ENCODE assay signal across 8 mouse cellular contexts in the genomic region with DNA sequence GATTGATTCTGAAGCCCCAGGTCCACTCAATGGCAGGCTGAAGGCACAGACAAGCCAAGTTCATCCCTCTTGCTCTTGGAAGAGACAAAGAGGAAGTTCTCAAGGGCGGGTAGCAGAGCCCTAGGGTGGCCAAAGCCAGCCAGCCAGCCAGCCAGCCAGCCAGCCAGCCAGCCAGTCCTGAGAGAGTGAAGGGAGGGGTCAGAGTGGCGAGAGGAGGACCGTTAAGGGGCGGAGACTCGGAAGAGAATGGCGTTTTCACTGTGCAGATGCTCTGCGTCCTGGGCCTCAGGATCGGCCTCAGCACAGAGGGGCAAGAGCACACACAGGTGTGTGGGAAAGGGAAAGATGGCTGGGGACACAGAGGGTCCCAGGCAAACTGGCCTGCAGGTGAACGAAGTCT. TPM values are rescaled to one million over a fixed set of nuclear protein-coding genes. Genes with fewer than 3 reads are reported as not detected.
DNase-seq lines count a peak whose midpoint lies in the region; ATAC-seq lines count a peak whose summit lies in the region.

No protein-coding gene starts in this region.

- H3K27me3 ChIP-seq in forebrain, embryonic 12.5 days = no peaks in the 10 kb centered on the region
- no peaks in the 10 kb centered on the region for H3K27me3 ChIP-seq in limb, embryonic 13.5 days
- no peaks in the 10 kb centered on the region for H3K27me3 ChIP-seq in midbrain, embryonic 11.5 days (ENCODE audit: control insufficient read depth, insufficient read depth, low read length)
- H3K27me3 ChIP-seq in stomach, embryonic 14.5 days (ENCODE audit: control insufficient read depth, insufficient read depth, low read length) = no peaks in the 10 kb centered on the region

- H3K4me2 ChIP-seq in forebrain, embryonic 12.5 days = peak overlapping the region; percentile 69
- H3K4me2 ChIP-seq in limb, embryonic 13.5 days (replicated peaks) = peak overlapping the region; percentile 87
- H3K4me2 ChIP-seq in midbrain, embryonic 11.5 days = peak overlapping the region; percentile 73
- peak overlapping the region; percentile 80 for H3K4me2 ChIP-seq in stomach, embryonic 14.5 days (replicated peaks; ENCODE audit: low read depth, low read length)

- H3K36me3 ChIP-seq in forebrain, embryonic 12.5 days (replicated peaks) = peaks cover 29% of the 10 kb centered on the region
- peaks cover 26% of the 10 kb centered on the region for H3K36me3 ChIP-seq in limb, embryonic 13.5 days
- peaks cover 3% of the 10 kb centered on the region; the same call in 1 of the 2 replicates for H3K36me3 ChIP-seq in midbrain, embryonic 11.5 days (ENCODE audit: control insufficient read depth, insufficient read depth, low read length)
- peaks cover 3% of the 10 kb centered on the region; the same call in 1 of the 2 replicates for H3K36me3 ChIP-seq in stomach, embryonic 14.5 days (ENCODE audit: control insufficient read depth, insufficient read depth, low read length)

- peak; percentile 73 for DNase-seq in adrenal gland, postnatal 10 days
- no peak for DNase-seq in adrenal gland, postnatal 4 days (ENCODE audit: low spot score in 2 of 2)
- DNase-seq in midbrain, embryonic 11.5 days (ENCODE audit: low spot score, missing footprints) = peak; percentile 94

- peak; percentile 48 for ATAC-seq in forebrain, embryonic 12.5 days (ENCODE audit: low FRiP score)
- ATAC-seq in hematopoietic stem cell, adult 5-6 weeks (replicated peaks in 1 of 2; ENCODE audit: insufficient read depth in 1 of 2, low FRiP score in 2 of 2, low TSS enrichment in 1 of 2, low read depth in 1 of 2, poor library complexity in 2 of 2, severe bottlenecking in 2 of 2) = peak; percentile 64 to 79
- ATAC-seq in limb, embryonic 13.5 days (ENCODE audit: low FRiP score, low read depth) = no peak
- ATAC-seq in midbrain, embryonic 11.5 days (ENCODE audit: low FRiP score) = peak; percentile 66
- ATAC-seq in stomach, embryonic 14.5 days (ENCODE audit: insufficient number of reproducible peaks, insufficient read depth, low FRiP score, low read depth) = no peak

- H3K4me1 ChIP-seq in brown adipose tissue, adult 24 weeks (ENCODE audit: control insufficient read depth, insufficient read depth, insufficient read length, low read length) = peaks cover 15% of the 10 kb centered on the region
- peaks cover 45% of the 10 kb centered on the region for H3K4me1 ChIP-seq in forebrain, embryonic 12.5 days
- peaks cover 40% of the 10 kb centered on the region for H3K4me1 ChIP-seq in limb, embryonic 13.5 days
- H3K4me1 ChIP-seq in midbrain, embryonic 11.5 days (ENCODE audit: control insufficient read depth, insufficient read depth, low read length) = peaks cover 16% of the 10 kb centered on the region
- H3K4me1 ChIP-seq in stomach, embryonic 14.5 days (ENCODE audit: control insufficient read depth, insufficient read depth, low read length) = peaks cover 44% of the 10 kb centered on the region

- peak overlapping the region; percentile 63 for H3K4me3 ChIP-seq in brown adipose tissue, adult 24 weeks (ENCODE audit: insufficient read depth, low read depth, low read length)
- H3K4me3 ChIP-seq in forebrain, embryonic 12.5 days (replicated peaks) = peak overlapping the region; percentile 86
- H3K4me3 ChIP-seq in limb, embryonic 13.5 days = peak overlapping the region; percentile 87
- peak overlapping the region; percentile 86 for H3K4me3 ChIP-seq in midbrain, embryonic 11.5 days (ENCODE audit: low read depth, low read length)
- peak overlapping the region; percentile 80; the same call in 1 of the 2 replicates for H3K4me3 ChIP-seq in stomach, embryonic 14.5 days (ENCODE audit: low read depth, low read length)

- H3K27ac ChIP-seq in brown adipose tissue, adult 24 weeks (replicated peaks; ENCODE audit: low read depth, low read length) = peak overlapping the region; percentile 13
- H3K27ac ChIP-seq in forebrain, embryonic 12.5 days = peak overlapping the region; percentile 96
- H3K27ac ChIP-seq in limb, embryonic 13.5 days = peak overlapping the region; percentile 72
- peak overlapping the region; percentile 95 for H3K27ac ChIP-seq in midbrain, embryonic 11.5 days (ENCODE audit: low read depth, low read length)
- H3K27ac ChIP-seq in stomach, embryonic 14.5 days (ENCODE audit: low read length) = no peak overlapping the region

- no peaks in the 10 kb centered on the region for H3K9me3 ChIP-seq in forebrain, embryonic 12.5 days
- H3K9me3 ChIP-seq in limb, embryonic 13.5 days = no peaks in the 10 kb centered on the region
- no peaks in the 10 kb centered on the region for H3K9me3 ChIP-seq in midbrain, embryonic 11.5 days (ENCODE audit: control insufficient read depth, low read length)
- no peaks in the 10 kb centered on the region for H3K9me3 ChIP-seq in stomach, embryonic 14.5 days (ENCODE audit: control insufficient read depth, low read depth, low read length)

- H3K9ac ChIP-seq in forebrain, embryonic 12.5 days = peak overlapping the region; percentile 96
- peak overlapping the region; percentile 96 for H3K9ac ChIP-seq in limb, embryonic 13.5 days
- H3K9ac ChIP-seq in midbrain, embryonic 11.5 days (ENCODE audit: low read length) = peak overlapping the region; percentile 97
- no peak overlapping the region; the same call in 1 of the 2 replicates for H3K9ac ChIP-seq in stomach, embryonic 14.5 days (replicated peaks; ENCODE audit: low read depth, low read length)

- 4% methylated on average over 9 of the region's 9 CpGs for WGBS in forebrain, embryonic 12.5 days
- 5% methylated on average over 9 of the region's 9 CpGs for WGBS in limb, embryonic 13.5 days
- 12% methylated on average over 9 of the region's 9 CpGs for WGBS in midbrain, embryonic 11.5 days
- 5% methylated on average over 9 of the region's 9 CpGs for WGBS in stomach, embryonic 14.5 days

RNA-seq across cellular contexts. Expression of a gene that starts 6.9 kb away (rescaled TPM):
- total RNA-seq in adrenal gland, postnatal 10 days (2021) = 10 to 100 TPM; 39.4 to 60.0 TPM
- 10 to 100 TPM; 55.4 to 58.7 TPM for total RNA-seq in adrenal gland, postnatal 4 days (2021)
- 24.7 and 34.9 TPM in 2 replicates for polyA plus RNA-seq in brown adipose tissue, adult 24 weeks (2012; ENCODE audit: insufficient read depth, insufficient read length, missing spikeins)
- 155 and 174 TPM in 2 replicates for polyA plus RNA-seq in forebrain, embryonic 12.5 days (2016; fragmentation: Nextera tagmentation; extraction: Ambion mirVana)
- 89.4 and 90.0 TPM in 2 replicates for total RNA-seq in hematopoietic stem cell, adult 5-6 weeks (2017)
- polyA plus RNA-seq in limb, embryonic 13.5 days (2015; fragmentation: Nextera tagmentation; extraction: Ambion mirVana) = 79.8 and 83.2 TPM in 2 replicates
- polyA plus RNA-seq in midbrain, embryonic 11.5 days (2014; fragmentation: Nextera tagmentation; extraction: Ambion mirVana) = 104 and 109 TPM in 2 replicates
- polyA plus RNA-seq in stomach, embryonic 14.5 days (2014; fragmentation: Nextera tagmentation; extraction: Ambion mirVana) = 62.1 and 63.1 TPM in 2 replicates

RNA-seq across cellular contexts. Expression of a gene that starts 22.0 kb away (rescaled TPM):
- total RNA-seq in adrenal gland, postnatal 10 days (2021) = 10 to 100 TPM; 15.7 to 39.2 TPM
- 10 to 100 TPM; 10.8 to 10.9 TPM for total RNA-seq in adrenal gland, postnatal 4 days (2021)
- polyA plus RNA-seq in brown adipose tissue, adult 24 weeks (2012; ENCODE audit: insufficient read depth, insufficient read length, missing spikeins) = 25.9 and 30.4 TPM in 2 replicates
- 1.1 and 1.3 TPM in 2 replicates for polyA plus RNA-seq in forebrain, embryonic 12.5 days (2016; fragmentation: Nextera tagmentation; extraction: Ambion mirVana)
- total RNA-seq in hematopoietic stem cell, adult 5-6 weeks (2017) = 4.8 and 6.6 TPM in 2 replicates
- 4.1 and 4.5 TPM in 2 replicates for polyA plus RNA-seq in limb, embryonic 13.5 days (2015; fragmentation: Nextera tagmentation; extraction: Ambion mirVana)
- 0.52 and 1.1 TPM in 2 replicates for polyA plus RNA-seq in midbrain, embryonic 11.5 days (2014; fragmentation: Nextera tagmentation; extraction: Ambion mirVana)
- polyA plus RNA-seq in stomach, embryonic 14.5 days (2014; fragmentation: Nextera tagmentation; extraction: Ambion mirVana) = 1.2 and 1.4 TPM in 2 replicates

RNA-seq across cellular contexts. Expression of a gene that starts 33.7 kb away (rescaled TPM):
- 10 to 100 TPM; 25.1 to 65.2 TPM for total RNA-seq in adrenal gland, postnatal 10 days (2021)
- 10 to 100 TPM; 18.2 to 25.4 TPM for total RNA-seq in adrenal gland, postnatal 4 days (2021)
- polyA plus RNA-seq in brown adipose tissue, adult 24 weeks (2012; ENCODE audit: insufficient read depth, insufficient read length, missing spikeins) = not detected in 2 replicates
- 0.49 and 0.67 TPM in 2 replicates for polyA plus RNA-seq in forebrain, embryonic 12.5 days (2016; fragmentation: Nextera tagmentation; extraction: Ambion mirVana)
- 4.3 and 13.0 TPM in 2 replicates for total RNA-seq in hematopoietic stem cell, adult 5-6 weeks (2017)
- 3.0 and 3.2 TPM in 2 replicates for polyA plus RNA-seq in limb, embryonic 13.5 days (2015; fragmentation: Nextera tagmentation; extraction: Ambion mirVana)
- polyA plus RNA-seq in midbrain, embryonic 11.5 days (2014; fragmentation: Nextera tagmentation; extraction: Ambion mirVana) = 0.44 and 1.2 TPM in 2 replicates
- polyA plus RNA-seq in stomach, embryonic 14.5 days (2014; fragmentation: Nextera tagmentation; extraction: Ambion mirVana) = 23.0 TPM in 2 replicates

Comparison
In these comparisons a context has a peak if more than half of its experiments do, and no peak if none do; other contexts are left out.
1. DNase-seq: peak in adrenal gland, postnatal 10 days (single experiment) and midbrain, embryonic 11.5 days (single experiment); none in adrenal gland, postnatal 4 days (0 of 2).
2. ATAC-seq: peak in forebrain, embryonic 12.5 days (single experiment), hematopoietic stem cell, adult 5-6 weeks (2 of 2) and midbrain, embryonic 11.5 days (single experiment); none in limb, embryonic 13.5 days (single experiment) and stomach, embryonic 14.5 days (single experiment).
3. Peak in every context shown above with its lines, with median percentiles within 50 percentile points of each other: H3K4me3 ChIP-seq and H3K4me2 ChIP-seq.